Mouse (Mus musculus) bone marrow macrophage, adult 2 months (primary cell): ENCODE measurements around the gene Hsf5. TPM values are rescaled to one million over a fixed set of nuclear protein-coding genes. Genes with fewer than 3 reads are reported as not detected.

Experiments used
- H3K27ac ChIP-seq: 2 replicates; pipeline ENCODE4 v1.5.1; 2012; ENCODE audit warnings: low read depth, low read length; ENCODE audit not compliant: insufficient read depth
- H3K4me1 ChIP-seq: 2 replicates; pipeline ENCODE4 v1.6.1; 2012; ENCODE audit warnings: low read length; ENCODE audit not compliant: control insufficient read depth, insufficient read depth
- H3K4me3 ChIP-seq: 2 replicates; pipeline ENCODE4 v1.5.1; 2012; ENCODE audit warnings: mild to moderate bottlenecking, low read length, moderate library complexity; ENCODE audit not compliant: insufficient read depth
- CTCF ChIP-seq: IDR thresholded peaks from 2 replicates; pipeline ENCODE4 v1.5.1; 2012; ENCODE audit warnings: low read depth, mild to moderate bottlenecking, low read length, moderate library complexity
- POLR2A ChIP-seq: IDR thresholded peaks from 2 replicates; pipeline ENCODE4 v1.6.1; 2012; ENCODE audit warnings: mild to moderate bottlenecking, low read depth, low read length, borderline replicate concordance
- polyA plus RNA-seq: library from polyadenylated mRNA; stranded (reverse); fragments of >200 nt; gene quantifications from 2 replicates; pipeline ENCODE4 v1.2.4, GENCODE M21; 2012; ENCODE audit not compliant: missing spikeins, insufficient read depth, insufficient read length

Hsf5 gene
- polyA plus RNA-seq, 1 experiment, result not detected

- peaks cover 5% of the 10 kb centered on the region for H3K4me1 ChIP-seq
- H3K27ac ChIP-seq, result no peak overlapping the region
- TF ChIP-seq POLR2A (no peak), CTCF (no peak)
- H3K4me3 ChIP-seq, result no peak overlapping the region
Observed at GRCm38 (mm10) chr11:87666256-87667035, 49.5 kb downstream of the Hsf5 start.

- Histone ChIP-seq H3K4me1 (peaks cover 5% of the 10 kb centered on the region), H3K4me3 (no peak overlapping the region), H3K27ac (no peak overlapping the region)
- TF ChIP-seq POLR2A, result no peak
- TF ChIP-seq CTCF, result no peak
Observed at GRCm38 (mm10) chr11:87667107-87668090, 50.4 kb downstream of the Hsf5 start.

- H3K4me1 ChIP-seq, result no peaks in the 10 kb centered on the region
- no peak overlapping the region for H3K27ac ChIP-seq
- TF ChIP-seq POLR2A, result no peak
- TF ChIP-seq CTCF, result no peak
- H3K4me3 ChIP-seq, result no peak overlapping the region
Observed at GRCm38 (mm10) chr11:87673282-87673681, 56.3 kb downstream of the Hsf5 start.

- no peak for TF ChIP-seq POLR2A
- TF ChIP-seq CTCF, result no peak
- no peaks in the 10 kb centered on the region for H3K4me1 ChIP-seq
- H3K27ac ChIP-seq, result no peak overlapping the region
- H3K4me3 ChIP-seq, result no peak overlapping the region
Observed at GRCm38 (mm10) chr11:87675606-87676005, 58.6 kb downstream of the Hsf5 start.

GRCm38 (mm10) chr11:87677756-87678155 lies 60.8 kb downstream of the Hsf5 start:
- Histone ChIP-seq H3K4me1 (no peaks in the 10 kb centered on the region), H3K4me3 (no peak overlapping the region), H3K27ac (no peak overlapping the region)
- TF ChIP-seq CTCF (no peak), POLR2A (no peak)

- H3K4me3 ChIP-seq, result no peak overlapping the region
- TF ChIP-seq POLR2A (no peak), CTCF (no peak)
- no peak overlapping the region for H3K27ac ChIP-seq
- H3K4me1 ChIP-seq, result no peaks in the 10 kb centered on the region
Observed at GRCm38 (mm10) chr11:87678545-87678944, 61.6 kb downstream of the Hsf5 start.

- Histone ChIP-seq H3K27ac (no peak overlapping the region), H3K4me3 (no peak overlapping the region), H3K4me1 (no peaks in the 10 kb centered on the region)
- TF ChIP-seq CTCF (no peak), POLR2A (no peak)
Observed at GRCm38 (mm10) chr11:87678976-87679375, 62.0 kb downstream of the Hsf5 start.

- TF ChIP-seq CTCF (no peak), POLR2A (no peak)
- no peak overlapping the region for H3K4me3 ChIP-seq
- H3K4me1 ChIP-seq, result no peaks in the 10 kb centered on the region
- H3K27ac ChIP-seq, result no peak overlapping the region
Observed at GRCm38 (mm10) chr11:87680786-87681185, 63.8 kb downstream of the Hsf5 start.

GRCm38 (mm10) chr11:87682096-87682495 lies 65.1 kb downstream of the Hsf5 start:
- Histone ChIP-seq H3K4me3 (no peak overlapping the region), H3K4me1 (no peaks in the 10 kb centered on the region; the same call in 1 of the 2 replicates), H3K27ac (no peak overlapping the region)
- TF ChIP-seq POLR2A (no peak), CTCF (no peak)
